Mouse (Mus musculus) stomach, postnatal 0 days (tissue): Measurements from ENCODE around the gene Dnase2a.
A peak's percentile ranks its signal among the peaks of the same experiment; 100 is the strongest.

ENCODE experiments used
- CTCF ChIP-seq: IDR thresholded peaks from 2 replicates; pipeline ENCODE4 v1.5.1; 2016; ENCODE audit warnings: antibody characterized with exemption, low read depth, mild to moderate bottlenecking, moderate library complexity
- EP300 ChIP-seq: optimal IDR thresholded peaks from 2 replicates; pipeline ENCODE3; 2016; ENCODE audit warnings: antibody characterized with exemption

DNA sequence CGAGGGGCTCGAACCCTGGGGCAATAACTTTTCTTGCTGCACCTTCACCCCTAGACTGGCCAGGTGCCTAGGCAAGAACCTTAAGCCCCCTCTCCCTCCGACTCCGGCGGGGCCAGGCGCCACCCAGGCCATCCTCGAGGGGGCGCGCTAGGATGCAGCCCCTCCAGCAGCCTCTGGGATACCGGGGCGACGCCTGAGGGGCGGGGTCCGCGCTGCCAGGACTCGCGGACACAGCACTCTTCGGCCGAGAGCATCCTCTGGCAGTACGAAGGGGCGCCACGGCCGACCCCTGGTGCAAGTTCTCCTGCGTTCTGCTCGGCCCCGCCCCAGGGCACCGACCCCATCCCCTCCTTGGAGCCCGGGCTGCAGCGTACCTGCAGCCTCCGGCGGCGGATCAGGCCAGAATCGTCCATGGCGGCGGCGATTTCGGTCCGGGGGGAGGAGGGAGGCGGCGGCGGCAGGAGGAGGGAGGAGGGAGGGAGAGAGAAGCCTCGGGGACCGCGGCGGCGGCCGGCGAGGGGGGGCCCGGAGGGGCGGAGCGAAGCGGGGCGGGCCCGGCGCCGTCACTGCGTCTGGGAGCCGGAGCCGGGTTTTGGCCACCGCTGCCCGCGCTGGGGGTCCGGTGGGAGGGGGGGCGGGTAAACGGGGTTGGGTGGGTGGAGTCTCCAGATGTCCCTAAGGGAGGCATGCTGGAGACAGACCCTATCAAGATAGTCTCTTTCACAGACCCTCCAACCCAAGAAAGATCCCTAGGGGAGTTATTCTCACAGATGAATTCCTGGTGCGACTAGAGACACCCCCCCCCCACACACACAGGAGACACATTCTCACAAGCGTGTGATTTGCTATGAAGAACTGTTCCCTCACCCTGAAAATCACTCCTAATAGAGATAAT, 37.5 kb downstream of the Dnase2a start:
- TF ChIP-seq CTCF, result peak; percentile 25; the same call in 1 of the 2 replicates
- TF ChIP-seq EP300, result no peak
